Mouse (Mus musculus) adrenal gland, adult 8-10 months (tissue): ENCODE measurements around the gene Mical2. TPM values are rescaled to one million over a fixed set of nuclear protein-coding genes. Genes with fewer than 3 reads are reported as not detected.

Experiments
- DNase-seq: peaks from one replicate; pipeline ENCODE4 v3.0.0; 2022
- total RNA-seq, 4 experiments: library from RNA; stranded (reverse); gene quantifications; 2 replicates each; pipeline ENCODE4 v1.2.4; 2022

The Mical2 gene
- total RNA-seq, 4 experiments from 2014 or later, result 7.7 to 16.3 (median 10.9) TPM

DNA sequence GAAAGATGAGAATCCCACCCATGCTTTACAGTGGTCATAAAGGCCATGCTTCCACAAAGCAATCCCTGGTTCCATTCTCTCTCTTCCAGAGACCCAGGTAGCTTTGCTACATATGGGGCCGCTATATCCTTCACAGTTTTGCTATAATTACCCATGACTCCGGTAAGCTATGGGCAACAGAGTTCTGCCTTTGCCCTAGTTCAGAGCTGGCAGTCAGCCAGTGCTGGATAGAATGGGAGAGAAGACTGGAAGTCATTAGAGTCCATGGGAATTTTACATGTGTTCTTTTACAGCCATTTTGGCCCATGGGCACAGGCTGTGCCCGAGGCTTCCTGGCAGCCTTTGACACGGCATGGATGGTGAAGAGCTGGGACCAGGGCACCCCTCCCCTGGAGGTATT, 93.8 kb downstream of the Mical2 start:
- DNase-seq, result no peak

DNA sequence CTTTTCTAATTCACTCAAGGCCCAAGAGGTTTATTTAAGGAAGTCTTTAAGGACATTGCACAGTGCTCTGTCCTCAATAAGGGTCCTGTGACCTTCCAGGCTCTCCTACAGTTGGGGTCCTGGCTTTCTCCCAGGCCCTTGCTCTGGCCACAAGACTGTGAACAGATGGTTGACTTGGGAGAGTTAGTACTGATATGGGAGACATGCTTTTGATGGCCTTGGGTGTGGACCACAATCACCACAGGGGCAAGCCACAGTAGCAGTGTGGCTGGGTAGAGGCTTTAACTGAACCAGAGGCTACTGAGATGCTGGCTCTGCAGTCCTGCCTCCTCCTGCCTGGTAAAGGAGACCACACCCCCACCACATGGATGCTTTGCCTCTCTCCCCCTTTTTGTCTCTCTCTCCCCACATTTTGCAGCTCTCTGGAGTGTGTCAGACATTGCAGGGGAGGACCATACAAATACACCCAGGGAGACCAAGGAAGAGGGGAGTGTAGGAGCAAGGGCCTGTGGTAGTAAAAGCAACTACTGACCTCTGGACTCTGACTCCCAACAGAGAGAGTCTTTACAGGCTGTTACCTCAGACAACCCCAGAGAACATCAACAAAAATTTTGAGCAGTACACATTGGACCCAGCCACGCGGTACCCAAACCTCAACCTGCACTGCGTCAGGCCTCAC, 94.5 kb downstream of the Mical2 start:
- no peak for DNase-seq

DNA sequence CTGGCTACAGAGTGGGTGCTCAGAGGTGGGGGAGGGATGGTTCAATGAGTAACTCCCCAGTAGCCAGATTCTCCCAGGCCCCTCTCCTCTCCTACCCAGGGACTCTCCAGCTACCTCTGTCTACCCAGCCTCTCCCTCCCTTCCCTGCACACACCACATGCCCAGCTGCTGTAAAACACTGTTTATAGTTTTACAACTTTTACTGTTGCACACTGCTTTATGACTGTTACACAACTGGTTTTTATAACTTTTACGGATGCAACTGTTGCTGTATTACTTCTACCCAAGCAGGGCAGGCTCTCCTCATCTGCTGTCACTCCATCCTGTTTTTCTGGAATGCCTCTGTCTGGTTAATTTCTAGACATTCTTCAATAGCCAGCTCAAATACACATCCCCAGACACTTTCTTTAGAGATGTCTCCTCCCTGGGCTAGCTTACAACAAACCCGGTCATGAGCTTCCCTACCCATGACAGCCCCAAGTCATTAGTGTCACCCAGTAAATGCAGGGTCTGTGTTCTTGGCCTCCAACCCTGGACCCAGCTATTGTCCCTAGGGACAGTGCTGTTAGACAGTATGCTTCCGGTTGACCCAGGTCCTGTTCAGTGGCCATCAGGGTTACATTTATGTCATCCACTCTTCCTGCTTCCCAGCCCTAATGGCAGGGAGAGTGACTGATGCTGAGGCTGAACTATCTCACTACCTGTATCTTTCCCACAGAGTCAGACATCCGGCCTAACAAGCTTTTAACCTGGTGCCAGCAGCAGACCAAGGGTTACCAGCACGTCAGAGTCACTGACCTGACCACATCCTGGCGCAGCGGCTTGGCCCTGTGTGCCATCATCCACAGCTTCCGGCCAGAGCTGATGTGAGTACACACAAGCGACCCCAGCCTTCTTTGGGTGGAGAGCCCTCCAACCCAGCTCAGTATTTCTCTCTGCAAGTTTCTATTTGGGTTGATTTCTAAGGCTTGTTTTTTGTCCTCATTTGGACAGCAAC, 96.4 kb downstream of the Mical2 start:
- DNase-seq, result no peak

DNA sequence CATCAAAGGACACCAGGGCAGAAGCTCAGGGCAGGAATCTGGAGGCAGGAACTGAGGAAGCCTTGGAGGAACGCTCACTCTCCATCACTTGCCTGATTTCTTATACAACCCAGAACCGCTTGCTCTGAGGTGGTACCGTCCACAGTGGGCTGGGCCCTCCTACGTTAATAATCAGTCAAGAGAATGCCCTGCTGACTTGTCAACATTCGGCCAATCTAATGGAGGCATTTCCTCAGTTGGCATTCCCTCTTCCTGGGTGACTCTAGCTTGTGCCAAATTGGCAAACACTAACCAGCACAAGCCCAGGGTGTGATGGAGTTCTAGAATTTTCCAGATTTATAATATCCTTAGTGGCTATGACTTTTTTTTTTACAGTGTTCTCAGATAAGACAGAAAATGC, 98.9 kb downstream of the Mical2 start:
- DNase-seq, result no peak

DNA sequence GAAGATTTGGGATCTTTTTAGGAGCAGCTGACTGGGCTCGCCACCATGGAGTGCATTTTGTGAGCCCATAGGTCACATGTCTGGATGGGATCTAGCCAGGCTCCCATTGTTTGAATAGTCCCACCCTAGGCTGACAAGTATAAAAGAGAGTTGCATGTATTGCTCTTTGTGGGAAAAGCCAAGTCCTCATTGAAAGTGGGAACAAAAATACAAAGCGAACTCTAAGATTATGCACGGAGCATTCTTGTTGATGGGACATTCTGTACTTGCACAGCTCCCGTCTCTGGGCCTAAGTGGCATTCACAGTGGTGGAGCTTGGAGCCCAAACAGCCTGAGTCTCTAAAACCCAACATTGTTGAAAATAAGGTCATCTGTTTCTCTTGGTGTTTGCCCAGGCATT, 101.2 kb downstream of the Mical2 start:
- no peak for DNase-seq

DNA sequence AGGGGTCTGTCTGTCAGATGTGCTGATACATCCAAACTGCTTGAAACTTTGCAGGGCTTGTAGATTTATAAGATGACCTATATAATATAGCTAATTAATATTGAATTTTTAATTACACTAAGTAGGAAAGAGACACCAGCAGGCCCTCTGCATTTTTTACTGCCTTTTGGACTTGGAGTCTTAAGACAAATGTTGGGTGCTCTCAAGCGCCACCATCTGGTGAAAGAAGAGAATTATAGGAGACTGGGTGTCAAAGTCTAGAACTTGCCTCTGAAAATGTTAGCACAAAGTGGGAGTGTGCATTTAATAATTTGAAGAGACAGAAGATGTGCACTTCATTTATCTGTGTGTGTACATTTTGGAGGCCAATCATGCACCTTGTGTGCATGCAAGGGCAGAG, 103.3 kb downstream of the Mical2 start:
- no peak for DNase-seq

DNA sequence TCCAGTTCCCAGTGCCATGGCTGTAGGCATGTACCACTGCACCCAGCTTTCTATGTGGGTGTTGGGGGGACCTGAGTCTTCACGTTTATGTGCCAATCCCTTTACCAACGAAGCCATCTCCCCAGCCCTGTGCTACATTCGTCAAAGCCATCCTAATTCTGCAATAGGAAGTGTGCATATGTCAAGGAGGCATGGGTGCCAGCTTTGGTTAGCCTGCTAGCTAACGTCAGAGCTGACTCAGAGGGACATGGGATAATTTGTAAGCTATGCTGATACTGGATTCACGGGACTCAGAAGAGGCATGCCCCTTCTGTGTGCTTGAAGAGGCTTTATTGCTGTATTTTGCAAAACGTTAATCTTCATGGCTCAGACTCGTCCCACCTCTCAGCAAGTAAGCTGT, 103.8 kb downstream of the Mical2 start:
- no peak for DNase-seq

DNA sequence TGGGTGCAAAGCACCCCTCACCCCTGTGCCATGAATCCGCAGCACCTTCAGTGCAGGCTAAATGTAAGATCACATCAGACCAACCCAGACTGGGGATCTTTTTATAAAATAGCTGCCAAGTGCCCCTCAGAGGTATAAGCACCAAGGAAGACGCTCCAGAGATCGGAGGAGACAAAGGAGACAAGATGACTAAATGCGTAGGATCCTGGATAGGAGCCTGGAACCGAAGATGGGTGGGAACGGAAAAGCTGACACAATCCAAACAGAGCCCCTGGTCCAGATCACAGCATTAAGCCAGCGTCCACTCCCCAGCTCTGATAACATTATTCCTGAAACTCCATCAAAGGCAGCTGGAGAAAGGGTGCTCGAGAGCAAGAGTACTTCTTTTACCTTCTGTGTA, 105.3 kb downstream of the Mical2 start:
- DNase-seq, result no peak

DNA sequence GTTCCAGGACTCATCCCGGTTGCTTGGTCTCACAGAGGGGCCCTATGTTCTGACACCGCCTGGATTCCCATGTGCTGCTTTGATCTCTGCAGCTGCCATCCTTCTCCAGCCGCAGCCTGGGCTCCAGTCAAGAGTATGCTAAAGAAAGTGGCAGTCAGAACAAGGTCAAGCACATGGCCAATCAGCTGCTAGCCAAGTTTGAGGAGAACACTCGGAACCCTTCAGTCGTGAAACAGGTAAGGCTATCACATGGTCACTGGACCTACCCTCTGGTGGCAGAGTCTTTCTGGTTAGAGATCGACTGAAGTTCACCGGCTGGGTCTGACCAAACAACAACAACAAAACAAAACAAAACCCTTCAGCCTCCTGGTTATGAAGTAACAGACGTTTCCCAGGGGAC, 106.1 kb downstream of the Mical2 start:
- DNase-seq, result no peak

DNA sequence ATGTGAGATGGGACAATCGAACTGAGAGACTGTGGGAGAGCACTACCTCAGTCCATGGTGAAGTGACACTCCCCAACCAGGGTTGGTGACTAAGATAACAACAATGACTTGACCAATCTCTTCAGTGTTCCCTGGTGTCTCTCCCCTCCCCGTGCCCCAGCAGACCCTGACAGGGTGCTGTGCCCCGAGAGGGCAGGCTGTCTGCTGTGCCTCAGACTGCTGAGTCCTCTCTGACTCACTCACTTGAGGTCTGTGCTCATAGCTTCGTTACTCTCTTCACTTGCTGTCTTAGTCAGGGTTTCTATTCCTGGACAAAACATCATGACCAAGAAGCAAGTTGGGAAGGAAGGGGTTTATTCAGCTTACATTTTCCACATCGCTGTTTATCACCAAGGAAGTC, 106.8 kb downstream of the Mical2 start:
- DNase-seq, result no peak

DNA sequence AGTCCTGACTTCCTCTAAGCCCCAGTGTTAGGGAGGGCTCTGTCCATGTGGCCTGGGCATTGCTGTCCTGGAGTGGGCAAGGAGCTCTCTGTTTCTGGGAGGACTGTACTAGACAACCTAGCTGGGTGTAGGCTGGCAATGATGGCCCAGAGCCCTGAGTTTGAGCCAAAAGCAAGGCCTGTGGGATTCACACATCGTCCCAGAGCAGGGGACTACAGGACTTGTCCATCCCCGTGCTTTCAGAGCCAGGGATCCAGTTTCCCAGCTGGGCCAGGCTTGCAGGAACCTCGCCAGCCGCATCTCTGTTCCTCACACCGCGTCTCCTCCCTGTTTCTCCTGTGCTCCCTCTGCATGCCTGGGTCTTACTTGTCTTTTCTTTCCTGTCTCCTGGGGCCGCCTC, 107.7 kb downstream of the Mical2 start:
- no peak for DNase-seq

DNA sequence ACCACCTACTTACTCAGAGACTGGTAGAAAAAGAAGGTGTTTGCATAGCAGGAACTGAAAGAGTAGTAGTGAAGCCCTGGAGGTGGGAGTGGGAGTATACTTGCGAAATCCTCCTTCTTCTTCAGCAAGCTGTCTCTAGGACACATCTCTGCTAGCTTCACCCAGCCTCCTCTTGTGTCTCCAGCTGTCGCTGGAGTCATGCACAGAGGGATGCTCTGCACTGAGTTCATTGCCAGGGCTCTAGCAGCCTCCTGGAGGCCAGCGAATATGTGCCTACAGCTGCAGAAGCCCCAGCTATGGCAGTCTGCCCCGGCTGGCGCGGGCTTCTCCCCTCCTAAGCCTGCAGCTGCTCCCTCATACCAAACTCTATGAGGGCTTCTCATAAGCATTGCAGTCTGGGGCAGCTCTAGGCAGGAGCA, 110.6 kb downstream of the Mical2 start:
- DNase-seq, result no peak

DNA sequence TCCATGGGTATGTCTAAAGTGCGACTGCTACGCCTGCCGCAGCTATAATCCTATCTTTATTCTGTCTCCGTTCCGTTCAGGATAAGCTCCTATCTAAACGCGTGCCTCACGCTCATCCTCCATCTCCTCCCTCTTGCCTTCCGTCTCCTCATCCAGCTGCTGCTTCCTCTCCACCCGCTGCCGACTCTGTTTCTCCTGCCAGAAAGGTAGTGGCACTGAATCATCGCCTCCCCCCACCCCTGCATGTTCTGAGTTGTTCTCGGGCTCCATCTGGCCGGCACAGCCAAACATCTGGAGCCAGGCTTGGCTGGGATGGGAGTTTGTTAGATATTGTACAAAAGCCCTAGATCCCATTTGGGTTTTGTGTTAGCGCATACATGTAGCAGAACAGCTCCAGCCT, 111.1 kb downstream of the Mical2 start:
- no peak for DNase-seq

DNA sequence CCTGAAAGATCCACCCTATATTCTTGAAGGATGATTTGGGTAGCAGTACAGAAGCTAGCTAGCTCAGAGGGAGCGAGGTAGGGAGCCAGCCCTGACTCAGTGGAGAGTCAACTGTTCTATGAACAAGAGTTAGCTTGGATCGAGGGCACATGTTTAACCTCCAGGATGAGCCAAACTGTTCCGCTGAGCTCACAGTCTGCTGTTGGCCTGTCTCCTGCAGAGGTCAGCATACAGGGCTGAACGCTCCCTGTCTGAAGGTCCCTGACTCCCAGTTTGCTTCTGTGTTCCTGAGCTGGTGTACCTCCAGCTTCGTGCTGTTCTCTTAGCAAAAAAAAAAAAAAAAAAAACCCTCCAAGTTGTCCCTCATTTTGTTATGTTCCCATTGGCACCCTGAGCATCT, 112.1 kb downstream of the Mical2 start:
- DNase-seq, result no peak

DNA sequence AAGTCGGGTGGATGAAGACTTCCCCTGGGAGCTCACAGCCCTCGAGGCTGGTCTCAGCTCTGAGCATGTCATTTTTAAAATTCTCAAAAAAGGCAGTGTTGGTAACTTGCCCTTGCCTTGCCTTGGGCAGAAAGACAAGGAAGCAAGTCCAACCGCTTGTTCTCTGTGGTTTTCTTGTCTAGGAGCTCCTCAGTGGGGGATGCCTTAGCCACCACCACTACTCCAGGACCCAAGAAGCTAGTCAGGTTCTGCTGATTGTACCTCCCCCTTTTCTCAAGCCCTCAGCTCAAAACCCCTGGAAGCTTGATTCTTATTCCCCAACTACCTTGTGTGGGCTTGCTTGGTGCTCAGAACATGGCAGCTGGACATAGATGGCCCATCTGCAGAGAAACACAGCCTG, 115.4 kb downstream of the Mical2 start:
- no peak for DNase-seq

DNA sequence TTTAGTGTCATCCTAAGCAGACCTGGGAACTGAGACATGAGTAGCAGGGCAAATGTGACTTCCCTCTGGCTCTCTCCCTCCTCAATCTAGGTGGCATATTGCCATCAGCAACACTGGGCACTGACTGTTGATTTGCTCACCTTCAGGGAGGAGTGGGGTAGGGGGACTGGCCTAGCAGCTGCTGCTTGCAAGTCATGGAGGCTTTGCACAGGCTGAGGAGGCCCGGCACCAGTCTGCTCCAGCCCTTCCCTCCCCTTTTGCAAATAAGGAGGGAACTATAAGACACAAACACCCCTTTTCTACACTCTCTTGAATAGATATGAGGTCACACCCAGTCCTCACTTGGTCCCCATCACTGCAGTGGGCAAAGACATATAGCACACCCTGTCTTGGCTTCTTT, 120.0 kb downstream of the Mical2 start:
- DNase-seq, result no peak

DNA sequence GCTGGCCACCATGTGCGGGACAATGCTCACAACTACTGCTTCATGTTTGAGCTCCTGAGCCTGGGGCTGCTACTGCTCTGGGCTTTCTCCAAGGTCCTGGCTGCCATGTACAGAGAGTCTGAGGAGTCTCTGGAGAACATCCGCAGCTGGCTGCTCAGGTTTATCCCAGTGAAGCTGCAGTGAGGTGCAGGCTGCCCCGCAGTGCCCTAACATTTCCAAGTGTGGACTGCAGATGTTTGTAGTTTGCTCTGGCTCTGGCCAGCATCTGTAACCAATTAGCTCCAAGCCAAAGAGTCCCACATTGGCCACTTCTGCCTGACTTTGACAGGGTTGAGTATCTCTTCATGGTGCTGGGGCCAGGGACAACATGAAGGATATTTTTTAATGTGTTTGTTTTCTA, 125.9 kb downstream of the Mical2 start:
- no peak for DNase-seq

DNA sequence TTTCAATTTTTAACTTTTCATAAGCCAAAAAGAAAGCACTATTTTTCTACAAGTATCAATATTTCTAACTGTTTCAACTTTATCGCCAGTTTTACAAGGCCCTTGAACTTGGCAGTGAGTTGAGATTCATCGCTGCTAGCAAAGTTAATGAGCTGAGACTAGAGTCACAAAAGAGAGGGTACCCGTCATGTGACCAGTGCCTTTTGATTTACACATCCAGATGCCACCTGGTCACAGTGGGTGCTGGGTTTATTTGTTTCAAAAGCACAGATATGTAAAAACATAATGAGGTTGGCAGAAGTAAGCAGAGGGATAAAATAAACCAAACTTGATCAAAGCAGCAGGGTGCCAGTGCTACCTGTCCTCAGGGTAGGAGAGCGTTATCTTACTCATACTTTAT, 126.3 kb downstream of the Mical2 start:
- no peak for DNase-seq

DNA sequence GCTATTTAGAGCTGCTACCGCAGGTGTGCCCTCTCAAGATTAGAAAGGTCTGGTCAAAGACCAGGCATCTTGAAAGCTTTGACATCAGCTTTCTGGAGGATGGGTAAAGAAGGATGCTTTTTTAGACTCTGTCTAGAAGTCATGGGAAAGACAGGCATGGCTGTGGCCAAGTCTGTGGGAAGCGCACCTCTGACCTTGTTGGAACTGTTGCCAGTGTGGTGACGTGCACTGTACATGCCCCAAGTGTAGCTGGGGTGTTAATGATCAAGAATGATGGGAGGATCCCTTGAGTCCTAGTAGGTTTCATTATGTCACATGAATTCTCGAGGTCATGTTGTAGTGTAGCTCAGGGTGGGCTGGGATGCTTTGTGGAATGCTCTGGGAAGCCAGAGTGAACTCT, 127.4 kb downstream of the Mical2 start:
- DNase-seq, result no peak

DNA sequence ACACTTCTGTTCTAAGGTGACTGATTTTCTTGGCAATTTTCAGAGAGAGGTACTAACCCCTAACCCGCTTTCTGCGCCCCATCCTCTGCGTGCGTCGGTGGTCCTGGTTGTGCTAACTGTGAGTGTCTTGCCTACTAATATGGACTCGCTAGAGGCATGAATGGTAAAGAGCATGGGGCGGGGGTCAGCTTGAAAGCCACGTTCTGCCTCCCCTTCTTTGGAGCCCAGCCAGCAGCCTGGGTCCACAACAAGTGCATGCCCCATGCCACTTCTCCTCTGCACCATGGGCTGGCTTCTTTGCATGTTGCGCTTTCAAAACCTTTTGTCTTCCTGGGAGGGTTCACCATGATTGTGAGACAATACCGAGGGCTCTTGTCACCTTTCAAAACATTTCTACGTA, 128.3 kb downstream of the Mical2 start:
- DNase-seq, result no peak

DNA sequence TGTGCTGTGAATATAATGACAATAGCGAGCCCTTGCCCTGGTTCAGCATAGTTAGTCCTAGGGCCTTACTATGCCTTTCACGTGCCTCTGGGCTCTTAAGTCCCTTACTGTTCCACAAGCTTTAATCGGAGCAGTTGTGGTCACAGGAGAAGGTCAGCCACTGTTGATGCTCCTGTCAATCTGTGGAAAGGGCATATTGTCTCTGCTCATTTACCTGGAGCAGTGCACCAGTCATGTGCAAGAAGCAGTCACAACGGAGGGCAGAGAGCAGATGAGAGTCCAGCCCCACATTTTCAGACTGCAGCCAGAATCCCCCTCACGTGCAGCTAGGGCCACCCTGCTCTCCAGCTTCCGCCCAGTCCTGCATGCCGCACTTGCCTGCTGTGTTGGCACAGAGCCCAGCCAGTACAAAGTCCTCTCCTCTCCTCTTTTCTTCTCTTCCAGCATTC, 128.9 kb downstream of the Mical2 start:
- DNase-seq, result no peak

DNA sequence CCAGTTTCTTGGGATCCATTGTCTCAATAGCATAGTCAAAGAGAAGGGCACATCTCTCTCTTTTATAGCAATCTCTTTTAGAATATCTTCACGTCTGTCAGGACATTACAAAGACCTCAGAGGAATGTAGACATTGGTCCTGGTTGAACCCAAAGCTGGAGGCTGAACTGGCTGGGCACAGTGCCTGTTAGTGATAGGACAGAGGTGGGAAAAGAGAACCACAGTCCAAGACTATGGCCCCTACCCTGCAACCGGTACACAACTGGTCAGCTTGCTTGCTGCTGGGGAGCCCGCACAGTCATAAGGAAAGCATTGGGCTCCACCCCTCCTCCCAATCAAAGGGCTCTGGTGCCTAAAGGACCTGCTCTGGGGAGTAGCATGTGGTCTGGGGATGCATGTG, 133.9 kb downstream of the Mical2 start:
- DNase-seq, result no peak

DNA sequence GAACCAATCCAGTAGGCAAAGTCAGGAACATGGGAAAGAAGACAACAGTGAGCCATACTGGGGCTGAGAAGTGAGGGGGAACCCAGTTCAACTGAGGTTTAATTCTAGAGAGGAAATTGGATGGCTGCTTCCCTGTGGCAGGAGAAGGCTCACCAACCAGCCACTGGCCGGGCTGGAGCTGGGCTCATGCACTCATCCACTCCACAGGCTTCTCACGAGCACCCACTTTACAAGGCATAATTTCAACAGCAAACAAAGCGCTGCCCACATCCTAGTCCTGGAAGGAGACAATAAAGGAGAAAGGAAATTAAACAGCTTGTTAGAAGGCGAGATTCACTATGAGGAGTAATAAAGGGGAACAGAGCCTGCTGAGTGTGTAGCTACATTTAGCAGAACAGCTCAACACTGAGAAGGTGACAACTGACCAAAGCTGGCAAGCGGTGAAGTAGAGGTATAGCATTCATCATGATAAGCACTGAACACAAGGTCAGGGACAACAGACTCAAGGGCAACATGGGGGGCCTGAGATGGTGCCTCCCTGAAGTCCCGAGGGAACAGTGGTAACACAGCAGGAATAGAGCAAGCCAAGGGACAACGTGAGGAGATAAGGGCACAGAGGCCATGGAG, 137.0 kb downstream of the Mical2 start:
- DNase-seq, result no peak
